Mouse (Mus musculus) left cerebral cortex, postnatal 10 days (tissue): ENCODE measurements around the gene Pdhb. TPM values are rescaled to one million over a fixed set of nuclear protein-coding genes. Genes with fewer than 3 reads are reported as not detected.
A peak's percentile ranks its signal among the peaks of the same experiment; 100 is the strongest.
"Not testable (repeated sequence)": the region's sequence is repeated elsewhere in the genome, so short reads cannot be mapped to it uniquely, and the experiment has no call there.

ENCODE experiments used
- DNase-seq, 2 experiments: peaks; one replicate each; pipeline ENCODE4 v3.0.0; 2021 to 2022; ENCODE audit warnings: low spot score in 2 of 2, mixed read lengths in 1 of 2; ENCODE audit errors: extremely low spot score in 1 of 2
- intact Hi-C: fragments of 180-260 bp; cut with DNase I; formaldehyde crosslinking; loops from one replicate; pipeline ENCODE4 v1.15.1; 2025
- total RNA-seq, 2 experiments: library from RNA; stranded (reverse); gene quantifications; 2 replicates each; pipeline ENCODE4 v1.2.3; 2021

Gene Pdhb
- total RNA-seq, 2 experiments from 2014 or later = 172 to 184 TPM

DNA sequence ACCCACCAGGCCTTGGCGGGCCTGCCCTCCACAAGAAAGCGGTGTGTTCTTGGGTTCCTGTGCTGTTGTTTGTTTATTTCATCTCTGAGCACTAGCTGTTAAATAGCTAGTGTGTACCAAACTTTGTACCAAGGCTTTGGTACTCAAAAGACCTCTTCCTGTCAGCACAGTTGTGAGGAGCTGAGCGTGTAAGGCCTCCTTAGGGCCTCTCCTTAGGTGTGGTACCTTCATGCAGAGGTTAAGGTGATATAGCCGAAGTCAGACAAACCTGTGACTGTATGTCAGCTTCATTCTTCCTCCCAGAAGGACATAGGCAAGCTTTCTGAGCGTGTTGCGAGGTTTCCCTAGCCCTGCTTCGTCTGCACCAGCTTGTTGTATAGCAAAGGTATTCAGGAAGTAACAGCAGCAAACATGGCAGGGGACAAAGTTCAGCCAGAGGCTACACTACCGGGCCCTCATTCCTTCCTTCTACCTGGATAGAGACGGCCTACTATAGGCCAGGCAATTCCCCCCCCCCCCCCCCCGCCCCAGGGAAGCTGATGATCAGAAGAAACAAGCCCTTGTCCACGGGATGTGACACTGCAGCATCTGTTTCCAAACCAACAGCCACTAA is 26.1 kb downstream of the Pdhb start:
- DNase-seq = no peak
- intact Hi-C loops = no loop called here

DNA sequence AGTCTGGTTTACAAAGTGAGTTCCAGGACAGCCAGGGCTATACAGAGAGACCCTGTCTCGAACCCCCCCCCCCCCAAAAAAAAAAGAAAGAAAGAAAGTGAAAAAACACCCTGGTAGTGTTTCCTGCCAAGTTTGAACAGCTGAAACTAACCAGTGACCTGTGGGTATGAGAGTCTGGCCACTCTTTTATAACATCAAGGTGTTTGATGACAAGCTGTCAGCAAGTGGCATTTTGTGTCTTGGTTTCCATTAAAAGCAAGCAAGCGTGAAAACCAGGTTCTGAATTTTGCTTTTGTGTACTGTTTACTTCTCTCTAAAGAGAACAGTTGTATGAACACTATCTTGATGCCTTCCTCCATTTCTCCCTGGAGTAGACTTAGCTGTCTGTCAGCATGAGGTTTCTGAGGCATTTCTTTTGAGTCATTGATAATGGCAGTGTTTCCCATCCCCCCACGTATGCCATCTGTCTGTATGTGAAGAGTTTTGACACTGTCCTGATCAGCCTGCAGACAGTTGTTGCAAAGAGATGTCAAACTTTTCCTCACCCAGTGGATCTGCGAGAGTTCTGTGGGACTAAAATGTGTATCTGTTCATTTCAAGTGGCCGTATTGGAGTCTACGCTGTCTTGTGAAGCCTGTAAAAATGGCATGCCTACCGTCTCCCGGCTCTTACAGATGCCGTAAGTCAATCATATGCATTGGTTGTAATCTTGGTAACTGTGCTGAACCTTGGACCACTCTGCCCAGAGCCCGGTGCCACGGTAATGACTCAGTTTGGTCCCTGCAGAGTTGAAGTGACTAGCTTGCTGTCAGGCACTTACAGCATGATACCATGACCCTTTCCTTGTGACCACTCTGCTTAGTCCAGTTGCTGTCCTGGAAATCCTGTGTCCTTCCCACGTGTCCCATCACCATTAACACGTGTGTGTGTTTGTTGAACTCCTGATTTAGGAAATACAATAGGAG is 26.9 kb downstream of the Pdhb start:
- intact Hi-C loops = no loop called here
- DNase-seq = no peak

DNA sequence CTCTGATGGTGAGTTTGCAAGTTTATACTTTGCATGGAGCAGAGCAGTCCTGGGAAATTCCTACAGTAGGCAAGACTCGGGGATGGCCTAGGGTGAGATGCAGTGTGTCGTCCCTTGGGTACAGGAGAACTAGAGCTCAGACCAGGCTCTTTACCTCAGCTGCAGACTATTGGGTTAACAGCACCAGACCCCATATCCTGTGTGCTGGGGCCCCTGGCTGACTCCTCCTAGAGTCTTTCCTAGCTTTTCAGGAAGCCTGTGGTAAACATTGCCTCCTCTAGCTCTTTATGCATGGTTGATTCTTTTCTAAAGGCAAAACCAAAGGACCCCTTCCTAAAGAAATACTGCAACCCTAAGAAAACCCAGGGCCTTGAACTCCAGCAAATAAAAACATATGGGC is 31.7 kb downstream of the Pdhb start:
- no peak for DNase-seq
- intact Hi-C loops = no loop called here

DNA sequence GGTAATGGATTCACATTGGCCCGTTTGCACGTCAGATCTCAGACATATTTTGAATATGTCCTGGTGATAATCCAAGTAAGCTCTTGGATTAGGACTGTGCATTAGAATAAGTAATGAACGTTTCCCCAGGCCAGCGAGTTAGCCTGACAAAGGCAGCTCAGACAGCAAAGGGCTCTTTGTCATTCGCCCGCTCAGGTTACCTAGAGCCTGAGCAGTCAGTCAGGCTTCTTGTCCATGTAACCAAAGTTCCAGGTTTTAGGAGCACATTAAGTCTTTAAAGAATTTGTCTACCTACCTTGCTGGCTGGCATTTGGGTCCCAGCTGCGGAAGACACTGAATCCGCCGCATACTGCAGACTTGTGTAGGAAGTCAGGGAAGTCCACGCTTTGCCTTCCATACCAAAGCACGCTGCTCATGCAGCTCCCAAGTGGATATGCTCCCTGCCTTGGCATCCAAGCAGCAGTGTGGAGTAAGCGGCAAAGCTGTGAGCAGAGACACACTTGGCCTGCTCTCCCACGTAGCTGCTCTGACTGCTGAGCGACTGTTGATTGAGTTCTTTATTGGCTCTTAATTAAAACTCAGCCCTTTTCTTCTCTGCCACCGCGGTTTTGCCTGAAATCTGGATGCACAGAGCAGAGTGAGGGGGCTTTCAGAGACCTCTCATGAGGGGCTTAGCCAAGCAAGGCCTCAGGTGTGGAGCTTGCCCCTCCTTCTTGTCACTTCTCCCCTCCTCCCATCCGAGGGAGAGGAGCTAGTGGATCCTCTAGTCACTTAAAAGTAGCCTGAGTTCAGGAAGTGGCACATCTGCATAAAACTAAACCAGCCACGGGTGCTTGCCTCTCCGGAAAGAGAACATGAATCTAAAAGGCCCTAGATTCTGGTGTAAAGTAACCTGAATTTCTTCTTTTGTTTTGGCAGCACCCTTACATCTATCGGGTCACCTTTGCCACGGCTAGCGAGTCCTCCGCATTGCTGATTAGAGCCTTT is 32.8 kb downstream of the Pdhb start:
- intact Hi-C loops = no loop called here
- DNase-seq = no peak

DNA sequence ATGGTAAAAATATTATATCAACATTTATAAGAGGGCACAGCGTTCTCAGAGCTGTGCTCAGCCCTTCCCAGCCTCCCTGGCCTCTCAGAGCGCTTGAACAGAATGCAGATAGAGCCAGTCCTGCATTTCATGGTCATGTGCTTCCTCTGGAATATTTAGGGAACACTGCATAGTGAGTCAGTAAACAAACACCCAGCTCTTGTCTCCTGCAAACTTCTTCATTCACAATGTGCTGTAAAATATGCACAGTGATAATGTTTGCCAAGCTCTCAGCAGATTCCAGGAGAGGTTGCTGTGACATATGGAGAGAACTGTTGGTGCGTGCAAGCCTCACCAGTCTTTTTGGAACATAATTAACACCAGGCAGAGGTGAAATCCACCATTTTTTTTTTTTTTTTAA is 37.7 kb downstream of the Pdhb start:
- intact Hi-C loops = no loop called here
- DNase-seq = peak in 1 of 2 experiments; percentile 46

DNA sequence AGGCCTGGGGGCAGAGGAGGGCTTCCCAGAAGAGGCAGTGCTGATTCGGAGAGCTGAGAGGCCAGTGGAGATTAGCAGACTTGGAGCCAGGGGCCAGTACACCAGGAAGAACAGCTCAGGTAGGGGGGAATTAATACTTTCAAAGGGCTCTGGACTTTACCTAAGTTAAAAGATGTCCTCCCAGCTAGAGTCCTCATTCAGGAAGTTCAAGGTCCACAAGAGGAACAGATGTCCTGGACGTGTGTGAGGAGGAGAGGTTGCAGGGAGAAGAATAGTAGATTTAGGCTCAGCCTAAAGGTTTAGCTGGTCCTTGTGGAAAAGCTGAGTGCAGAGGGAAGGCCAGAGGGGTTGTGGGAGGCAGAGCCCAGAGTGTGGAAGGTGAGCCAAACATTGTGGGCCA is 38.6 kb downstream of the Pdhb start:
- no peak for DNase-seq
- intact Hi-C loops = no loop called here

DNA sequence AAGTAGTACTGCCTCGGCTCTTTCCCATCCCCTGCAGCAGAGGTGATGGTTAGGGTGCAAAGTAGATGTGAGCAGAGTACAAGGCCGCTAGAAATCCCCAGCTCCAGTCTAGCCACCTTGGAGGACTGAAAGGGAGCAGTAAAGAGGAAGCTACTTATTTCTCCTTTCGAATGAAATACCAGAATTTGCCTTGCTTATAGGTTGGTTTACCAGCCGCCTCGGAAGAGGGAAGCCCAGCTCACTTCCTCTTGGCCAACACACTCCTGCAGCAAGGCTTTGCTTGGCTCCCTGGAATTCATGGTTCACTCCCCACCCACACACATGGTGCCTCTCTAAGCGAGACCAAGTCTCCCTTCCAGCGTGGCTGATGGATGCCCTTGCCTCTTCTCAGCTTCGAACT is 40.0 kb downstream of the Pdhb start:
- DNase-seq = no peak
- intact Hi-C loops = no loop called here

DNA sequence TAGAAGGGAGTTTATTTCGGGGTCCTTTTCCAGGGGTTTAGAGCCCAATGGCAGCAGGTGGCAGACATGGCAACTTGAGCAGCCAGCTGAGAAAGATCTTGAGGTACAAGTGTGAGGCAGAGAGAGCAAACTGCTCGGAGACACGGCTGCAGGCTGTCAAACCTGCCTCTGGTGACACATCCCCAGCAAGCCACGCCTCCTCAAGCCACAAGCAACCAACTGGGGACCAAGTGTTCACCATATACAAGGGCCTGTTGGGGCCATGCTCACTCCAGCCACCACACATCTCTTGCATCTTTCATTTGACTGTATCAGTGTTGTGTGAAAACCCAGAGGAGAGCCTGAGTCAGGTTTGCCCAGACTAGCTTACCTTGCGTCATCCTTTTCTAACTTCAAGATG is 44.9 kb downstream of the Pdhb start:
- intact Hi-C loops = no loop called here
- no peak for DNase-seq

DNA sequence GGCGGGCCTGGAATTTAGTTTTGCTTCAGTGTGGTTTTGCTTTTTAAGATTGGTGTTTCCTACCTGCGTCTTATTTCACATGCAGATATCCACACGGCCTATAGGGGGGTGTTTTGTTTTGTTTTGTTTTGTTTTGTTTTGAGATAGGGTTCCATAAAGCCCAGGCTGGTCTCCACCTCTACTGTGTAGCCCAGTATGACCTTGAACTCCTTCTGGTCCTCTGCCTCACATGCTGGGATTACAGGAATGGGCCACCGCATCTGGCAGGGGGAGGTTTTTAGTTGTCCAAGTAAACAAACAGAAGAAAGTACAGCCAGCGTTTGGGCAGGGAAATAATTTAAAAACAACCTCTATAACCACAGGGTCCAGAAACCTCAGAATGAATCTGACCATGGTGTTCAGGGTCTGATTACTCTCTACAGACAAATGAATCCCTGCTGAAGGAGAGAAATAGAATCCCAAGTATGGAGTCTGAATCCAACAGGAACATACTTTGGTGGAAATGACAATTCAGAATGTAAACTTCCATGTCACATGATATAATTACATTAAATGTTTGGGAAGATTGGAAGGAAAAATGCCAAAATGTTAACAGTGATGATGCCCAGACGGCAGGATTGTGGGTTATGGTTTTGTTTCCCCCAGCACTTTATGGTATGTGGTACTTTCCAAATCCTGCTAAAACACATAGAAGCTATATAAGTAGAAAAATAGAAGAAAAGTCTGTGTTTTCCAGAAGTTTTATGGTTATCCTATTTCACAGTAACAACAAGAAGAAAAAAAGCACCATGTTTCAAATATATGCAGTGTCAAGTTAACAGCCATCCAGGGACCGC is 48.6 kb downstream of the Pdhb start:
- no peak for DNase-seq
- intact Hi-C loops = no loop called here

DNA sequence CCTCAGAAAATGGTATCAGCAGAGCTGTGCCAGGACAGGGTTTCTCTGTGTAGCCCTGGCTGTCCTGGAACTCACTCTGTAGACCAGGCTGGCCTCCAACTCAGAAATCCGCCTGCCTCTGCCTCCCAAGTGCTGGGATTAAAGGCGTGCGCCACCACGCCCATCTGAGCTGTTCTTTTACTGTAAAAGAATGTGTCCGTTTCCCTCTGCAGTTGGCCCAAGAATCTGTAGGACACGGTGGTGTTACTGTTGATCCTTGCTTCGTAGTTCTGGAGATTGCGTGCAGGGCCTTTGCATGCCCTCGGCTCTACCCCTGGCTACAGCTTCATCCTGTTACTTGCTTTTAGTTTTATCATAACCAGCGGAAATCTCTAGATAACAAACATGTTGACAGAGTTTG is 49.2 kb downstream of the Pdhb start:
- intact Hi-C loops = loop anchor here (2.0 kb wide), 1 partner anchor 19 kb away; no protein-coding TSS in a partner anchor
- DNase-seq = not testable (repeated sequence)

DNA sequence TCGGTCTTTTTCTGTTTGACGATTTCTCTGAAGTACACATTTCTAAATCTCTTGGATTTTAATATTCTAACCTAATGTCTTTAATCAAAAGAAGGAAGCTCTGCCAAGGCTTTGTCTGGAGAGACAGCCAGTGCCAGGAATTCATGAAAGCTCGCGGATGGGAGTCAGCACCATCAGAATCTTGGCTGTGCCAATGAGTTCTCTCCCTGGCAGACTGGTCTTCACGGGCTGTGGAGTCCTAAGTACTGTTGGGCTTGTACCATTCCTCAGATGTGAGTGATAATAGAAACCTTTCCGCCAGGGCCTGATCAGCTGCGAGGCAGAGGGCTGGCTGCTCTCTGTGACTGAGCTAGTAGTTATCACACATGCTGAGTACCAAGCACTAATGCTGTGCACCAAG is 49.7 kb downstream of the Pdhb start:
- no peak for DNase-seq
- intact Hi-C loops = loop anchor here (2.0 kb wide), 1 partner anchor 20 kb away; no protein-coding TSS in a partner anchor

DNA sequence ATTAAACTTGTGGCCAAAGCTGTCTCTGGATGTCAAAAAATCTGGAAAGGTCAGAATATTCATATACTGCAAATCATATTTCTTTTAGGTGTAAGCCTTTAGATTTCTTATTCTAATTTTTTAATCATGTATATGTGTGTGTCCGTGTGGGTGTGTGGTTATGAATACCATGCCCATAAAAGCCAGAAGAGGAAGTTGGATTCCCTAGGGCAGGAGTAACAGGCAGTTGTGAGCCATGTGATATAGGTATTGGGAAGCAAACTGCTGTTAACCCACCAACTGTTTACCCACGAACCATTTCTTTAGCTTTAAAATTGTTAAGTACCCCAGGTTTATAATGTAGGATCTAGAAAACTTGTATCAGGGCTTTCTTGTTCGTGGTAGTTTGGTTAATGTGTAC is 52.9 kb downstream of the Pdhb start:
- intact Hi-C loops = no loop called here
- DNase-seq = no peak

DNA sequence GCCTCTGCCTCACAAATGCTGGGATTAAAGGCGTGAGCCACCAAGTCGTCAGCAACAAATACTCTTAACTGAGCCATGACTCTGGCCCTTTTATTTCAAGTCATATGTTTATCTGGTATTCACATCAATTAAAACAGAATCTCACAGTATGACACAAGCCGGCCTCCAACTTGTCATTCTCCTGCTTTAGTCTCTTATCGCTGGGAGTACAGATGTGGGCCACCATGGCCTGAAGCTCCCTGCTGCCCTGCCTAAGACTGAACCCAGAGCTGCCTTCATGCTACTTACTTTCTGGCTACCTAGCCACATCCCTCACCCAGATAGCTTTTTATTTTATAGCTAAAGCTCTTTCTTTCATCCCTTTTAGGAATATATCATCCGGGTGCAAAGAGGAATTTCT is 53.4 kb downstream of the Pdhb start:
- no peak for DNase-seq
- intact Hi-C loops = no loop called here

DNA sequence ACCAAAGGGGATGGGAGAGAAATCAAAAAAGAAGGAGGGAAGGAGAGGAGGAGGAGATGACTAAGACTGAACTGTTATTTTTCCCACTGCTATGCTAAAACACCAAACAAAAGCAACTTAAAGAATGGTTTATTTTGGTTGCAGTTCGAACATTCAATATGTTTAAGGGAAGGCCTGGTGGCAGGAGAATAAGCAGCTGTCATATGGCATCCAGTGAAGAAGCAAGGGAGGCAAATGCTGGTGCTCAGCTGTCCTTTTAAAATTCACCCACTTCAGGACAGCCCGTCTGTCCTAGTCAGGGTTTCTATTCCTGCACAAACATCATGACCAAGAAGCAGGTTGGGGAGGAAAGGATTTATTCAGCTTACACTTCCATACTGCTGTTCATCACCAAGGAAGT is 55.5 kb downstream of the Pdhb start:
- intact Hi-C loops = no loop called here

More for the DNA sequence above, 55.5 kb downstream of the Pdhb start:
- no peak for DNase-seq

Other genes with a start within 250 kb of the Pdhb start
- under 1 TPM in 1 of 2 experiments, not detected in 1; 0.57 TPM for gene Gm45521, start 215.7 kb downstream of the Pdhb start, total RNA-seq
- gene Dnase1l3, start 178.5 kb downstream of the Pdhb start, total RNA-seq = not detected
- 10 to 100 TPM; 51.8 to 52.3 TPM for gene Abhd6, start 170.1 kb downstream of the Pdhb start, total RNA-seq
- 10 to 100 TPM; 22.2 to 28.3 TPM for gene Rpp14, start 92.7 kb downstream of the Pdhb start, total RNA-seq
- 10 to 100 TPM; 27.4 to 29.6 TPM for gene Pxk, start 74.8 kb downstream of the Pdhb start, total RNA-seq
- 10 to 100 TPM; 27.9 to 30.0 TPM for gene Kctd6, start 41.1 kb upstream of the Pdhb start, total RNA-seq
- gene Acox2, start 86.3 kb upstream of the Pdhb start, total RNA-seq = under 1 TPM in 1 of 2 experiments, not detected in 1; 0.61 TPM
- 10 to 100 TPM; 27.7 to 82.3 TPM for gene Fam107a, start 145.0 kb upstream of the Pdhb start, total RNA-seq
- gene Oit1, start 205.7 kb upstream of the Pdhb start, total RNA-seq = not detected